Mouse (Mus musculus): ENCODE results near the gene Gm49388. TPM values are rescaled to one million over a fixed set of nuclear protein-coding genes. Genes with fewer than 3 reads are reported as not detected.
"Not testable (repeated sequence)": the region's sequence is repeated elsewhere in the genome, so short reads cannot be mapped to it uniquely, and the experiment has no call there.

The Gm49388 gene
- polyA plus RNA-seq, 1 experiment from 2014 or later = not detected

DNA sequence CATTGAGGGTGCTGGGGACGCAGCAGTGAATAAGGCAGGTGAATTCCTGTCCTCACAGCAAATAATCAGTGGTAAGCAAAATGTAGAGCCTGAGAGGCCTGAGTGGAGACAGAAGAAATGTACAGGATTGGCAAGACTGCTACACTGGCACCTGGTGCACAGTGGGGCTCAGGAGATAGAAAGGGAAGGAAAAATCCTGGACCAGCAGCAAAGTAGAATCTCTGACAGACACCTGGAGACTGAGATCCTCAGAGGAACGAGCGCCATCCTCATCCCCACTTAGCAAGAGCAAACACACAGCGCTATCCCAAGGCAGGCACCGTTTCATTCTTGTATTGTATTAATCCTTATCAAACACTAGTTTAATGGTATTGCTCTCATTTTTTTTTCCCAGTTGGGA lies 52.1 kb downstream of the Gm49388 start:
- no peak for DNase-seq (ENCODE audit: low spot score)

DNA sequence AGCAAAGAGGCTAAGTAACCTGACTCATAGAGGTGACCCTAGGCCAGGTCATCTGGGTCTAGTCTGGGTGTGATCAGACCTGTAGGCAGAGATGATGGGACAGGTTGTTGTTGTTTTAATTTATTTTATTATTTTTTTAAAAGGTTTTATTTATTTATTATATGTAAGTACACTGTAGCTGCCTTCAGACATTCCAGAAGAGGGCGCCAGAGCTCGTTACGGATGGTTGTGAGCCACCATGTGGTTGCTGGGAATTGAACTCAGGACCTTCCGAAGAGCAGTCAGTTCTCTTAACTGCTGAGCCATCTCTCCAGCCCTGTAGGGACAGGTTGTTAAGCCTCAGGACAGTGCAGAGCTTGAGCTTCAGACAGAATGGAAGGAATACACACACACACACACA lies 52.5 kb downstream of the Gm49388 start:
- not testable (repeated sequence) for DNase-seq (ENCODE audit: low spot score)

DNA sequence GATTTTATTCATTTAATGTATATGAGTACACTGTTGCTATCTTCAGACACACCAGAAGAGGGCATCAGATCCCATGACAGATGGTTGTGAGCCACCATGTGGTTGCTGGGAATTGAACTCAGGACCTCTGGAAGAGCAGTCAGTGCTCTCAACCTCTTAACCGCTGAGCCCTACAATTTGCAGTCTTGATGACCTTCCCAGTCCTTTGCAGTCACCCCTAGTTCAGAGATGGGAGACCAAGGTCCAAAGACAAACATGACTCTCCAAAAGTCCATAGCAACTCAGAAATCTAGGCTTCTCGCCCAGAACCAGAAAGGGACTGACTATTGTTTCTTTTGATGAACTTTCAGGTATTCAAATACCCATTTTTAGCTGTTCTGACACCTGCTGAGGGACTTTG lies 54.6 kb downstream of the Gm49388 start:
- DNase-seq (ENCODE audit: low spot score) = not testable (repeated sequence)

DNA sequence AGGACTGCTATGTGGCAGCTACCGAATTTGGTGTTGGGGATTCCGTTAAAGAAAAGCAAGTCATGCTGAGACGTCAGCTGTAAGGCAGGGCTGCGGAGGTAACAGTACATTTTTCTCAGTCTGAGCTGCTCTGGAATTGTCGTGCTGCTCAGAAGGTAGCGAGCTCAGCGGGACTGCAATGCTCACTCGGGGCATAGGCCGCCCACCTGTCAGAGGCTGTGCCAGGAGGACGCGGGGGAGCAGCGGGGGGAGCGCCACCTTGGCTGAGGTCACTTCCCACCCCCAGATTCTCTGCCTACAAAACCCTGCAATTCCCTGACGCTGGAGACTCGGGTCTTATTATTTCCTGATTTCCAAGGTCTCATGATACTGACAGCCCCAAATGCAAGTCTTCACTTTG lies 55.5 kb downstream of the Gm49388 start:
- DNase-seq (ENCODE audit: low spot score) = peak; percentile 63

DNA sequence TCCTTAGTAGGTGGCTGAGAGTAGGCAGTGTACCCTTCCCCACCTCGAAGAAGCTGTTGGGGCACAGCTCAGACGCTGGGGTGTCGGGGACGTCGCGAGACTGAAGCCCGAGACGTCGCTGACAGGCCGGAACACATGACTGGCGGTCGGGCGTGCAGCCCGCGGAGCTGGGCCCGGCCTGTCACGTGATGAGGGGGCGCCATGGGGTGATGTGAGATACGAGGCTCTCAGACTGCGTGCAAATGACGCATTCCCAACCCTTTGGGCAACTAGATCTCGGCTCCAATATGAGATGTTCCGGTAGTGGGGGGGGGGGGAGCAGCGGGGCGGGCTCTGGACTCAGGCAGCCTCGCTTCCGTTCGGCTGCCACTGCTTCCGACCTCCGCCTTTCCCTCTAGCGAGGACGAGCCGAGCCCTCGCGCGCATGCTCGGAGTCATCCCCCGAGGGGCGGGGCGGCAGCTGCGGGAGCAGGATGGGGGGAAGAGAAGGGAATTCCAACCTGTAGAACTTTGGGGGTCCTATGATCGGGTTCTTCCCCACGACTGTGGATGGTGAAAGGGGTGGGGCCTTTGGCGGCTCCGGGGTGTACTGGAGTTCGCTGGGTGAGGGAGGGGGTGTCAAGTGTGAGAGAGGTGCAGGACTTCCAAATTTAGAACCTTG lies 56.1 kb downstream of the Gm49388 start:
- peak; percentile 91 for DNase-seq (ENCODE audit: low spot score)

DNA sequence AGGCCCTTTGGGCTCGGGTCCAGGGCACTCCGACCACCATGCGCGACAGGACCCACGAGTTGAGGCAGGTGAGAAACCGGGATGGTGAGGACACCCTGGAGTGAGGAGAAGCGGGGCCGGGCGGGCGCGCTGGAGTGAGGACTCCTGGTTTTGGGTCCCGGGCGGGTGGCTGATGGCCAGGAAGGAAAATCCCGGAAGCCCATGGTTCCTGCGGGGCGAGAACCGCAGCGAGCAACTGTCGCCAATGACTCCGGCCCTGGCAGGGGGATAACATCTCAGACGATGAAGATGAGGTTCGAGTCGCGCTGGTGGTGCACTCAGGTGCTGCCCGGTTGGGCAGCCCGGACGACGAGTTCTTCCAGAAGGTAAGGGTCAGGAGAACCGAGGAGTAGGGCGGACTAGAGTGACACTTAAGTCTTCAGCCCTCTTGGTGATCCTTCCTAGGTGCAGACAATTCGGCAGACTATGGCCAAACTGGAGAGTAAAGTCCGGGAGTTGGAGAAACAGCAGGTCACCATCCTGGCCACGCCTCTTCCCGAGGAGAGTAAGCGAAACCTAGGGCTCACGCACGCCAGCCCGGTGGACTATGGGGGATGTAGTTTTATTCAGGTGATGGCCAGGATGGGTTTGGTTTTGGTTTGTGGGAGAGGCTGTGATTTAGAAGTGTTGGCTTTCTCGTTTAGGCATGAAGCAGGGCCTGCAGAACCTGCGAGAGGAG lies 56.8 kb downstream of the Gm49388 start:
- DNase-seq (ENCODE audit: low spot score) = peak; percentile 79

DNA sequence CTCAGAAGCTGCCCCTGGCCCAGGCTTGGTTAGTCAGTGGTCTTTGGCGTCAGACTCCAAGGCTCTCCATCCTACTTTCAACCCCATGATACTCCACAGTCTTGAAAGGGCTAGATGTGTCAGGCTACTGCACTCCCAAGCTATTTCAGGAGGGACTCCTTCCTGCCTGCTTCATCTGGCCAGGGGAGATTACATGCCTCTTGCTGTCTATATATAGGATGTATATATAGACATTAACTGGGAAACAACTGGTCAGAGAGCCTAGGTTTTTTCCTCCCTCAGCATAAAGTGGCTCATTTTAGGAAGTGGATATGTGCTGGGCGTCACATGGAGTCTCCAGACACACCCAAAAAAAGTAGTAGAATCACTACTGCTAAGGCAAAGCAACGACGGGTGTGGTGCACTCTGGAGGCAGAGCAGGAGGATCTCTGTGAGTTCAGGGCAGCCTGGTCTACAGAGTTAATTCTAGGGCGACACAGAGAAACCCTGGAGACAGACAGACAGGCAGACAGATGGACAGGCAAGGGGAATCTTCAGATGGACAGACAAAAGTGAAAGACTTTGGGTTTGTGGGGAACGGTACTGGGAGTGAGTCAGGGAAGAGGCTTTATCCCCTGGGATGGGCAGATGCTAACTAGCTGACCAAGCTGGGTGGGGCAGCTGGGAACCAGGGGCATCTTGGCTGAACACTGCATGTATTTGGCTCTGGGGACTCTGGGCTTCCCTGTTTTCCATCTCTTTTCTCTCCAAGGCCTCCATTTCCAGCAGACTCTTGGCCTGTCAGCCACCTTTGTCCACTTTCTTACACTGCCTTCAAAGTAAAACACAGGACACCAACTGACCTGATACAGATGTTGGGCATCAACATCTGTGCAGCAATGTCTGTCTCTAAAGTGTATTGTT lies 64.8 kb downstream of the Gm49388 start:
- DNase-seq (ENCODE audit: low spot score) = no peak

DNA sequence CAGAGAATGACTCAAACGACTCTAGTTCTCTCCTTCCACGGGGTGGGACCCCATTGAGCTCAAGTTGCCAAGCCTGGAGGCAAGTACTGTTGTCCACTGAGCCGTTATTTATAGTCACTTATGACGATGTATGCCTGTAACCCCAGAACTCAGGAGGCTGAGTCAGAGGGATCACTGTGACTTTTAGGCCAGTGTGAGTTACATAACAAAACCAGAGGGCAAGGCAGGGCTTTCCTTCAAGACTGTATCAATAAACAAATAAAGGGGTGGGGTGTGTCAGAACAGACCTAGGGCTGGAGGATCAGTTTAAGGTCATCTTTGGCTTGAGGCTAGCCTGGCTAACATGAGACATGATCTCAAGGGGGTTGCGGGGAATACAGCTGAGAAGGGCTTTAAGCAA lies 65.5 kb downstream of the Gm49388 start:
- no peak for DNase-seq (ENCODE audit: low spot score)

Other genes with a start within 250 kb of the Gm49388 start
- gene Tmem265, start 224.2 kb upstream of the Gm49388 start, polyA plus RNA-seq (2015; fragmentation: Nextera tagmentation; extraction: Ambion mirVana) = 10.8 and 16.1 TPM in 2 replicates
- 55.2 and 62.1 TPM in 2 replicates for gene Phkg2, start 212.3 kb upstream of the Gm49388 start, polyA plus RNA-seq (2015; fragmentation: Nextera tagmentation; extraction: Ambion mirVana)
- gene Ccdc189, start 197.0 kb upstream of the Gm49388 start, polyA plus RNA-seq (2015; fragmentation: Nextera tagmentation; extraction: Ambion mirVana) = 2.8 and 3.5 TPM in 2 replicates
- 42.5 and 44.3 TPM in 2 replicates for gene Rnf40, start 196.8 kb upstream of the Gm49388 start, polyA plus RNA-seq (2015; fragmentation: Nextera tagmentation; extraction: Ambion mirVana)
- 6.6 and 7.0 TPM in 2 replicates for gene Zfp629, start 169.8 kb upstream of the Gm49388 start, polyA plus RNA-seq (2015; fragmentation: Nextera tagmentation; extraction: Ambion mirVana)
- 98.1 and 112 TPM in 2 replicates for gene Bcl7c, start 76.7 kb upstream of the Gm49388 start, polyA plus RNA-seq (2015; fragmentation: Nextera tagmentation; extraction: Ambion mirVana)
- 13.1 and 13.5 TPM in 2 replicates for gene Ctf1, start 72.9 kb upstream of the Gm49388 start, polyA plus RNA-seq (2015; fragmentation: Nextera tagmentation; extraction: Ambion mirVana)
- gene Ctf2, start 53.4 kb upstream of the Gm49388 start, polyA plus RNA-seq (2015; fragmentation: Nextera tagmentation; extraction: Ambion mirVana) = 0.06 TPM in 1 of 2 replicates, not detected in the other
- 1.6 and 1.7 TPM in 2 replicates for gene Fbxl19, start 41.1 kb upstream of the Gm49388 start, polyA plus RNA-seq (2015; fragmentation: Nextera tagmentation; extraction: Ambion mirVana)
- gene Orai3, start 15.8 kb upstream of the Gm49388 start, polyA plus RNA-seq (2015; fragmentation: Nextera tagmentation; extraction: Ambion mirVana) = 16.1 TPM in 2 replicates
- gene Setd1a, start 8.9 kb upstream of the Gm49388 start, polyA plus RNA-seq (2015; fragmentation: Nextera tagmentation; extraction: Ambion mirVana) = 18.2 and 21.1 TPM in 2 replicates
- gene Hsd3b7, start 15.0 kb downstream of the Gm49388 start, polyA plus RNA-seq (2015; fragmentation: Nextera tagmentation; extraction: Ambion mirVana) = 8.7 and 10.4 TPM in 2 replicates
- 48.9 and 50.5 TPM in 2 replicates for gene Stx4a, start 38.7 kb downstream of the Gm49388 start, polyA plus RNA-seq (2015; fragmentation: Nextera tagmentation; extraction: Ambion mirVana)
- gene Stx1b, start 38.9 kb downstream of the Gm49388 start, polyA plus RNA-seq (2015; fragmentation: Nextera tagmentation; extraction: Ambion mirVana) = 0.19 and 0.49 TPM in 2 replicates
- 12.9 and 13.8 TPM in 2 replicates for gene Zfp646, start 90.6 kb downstream of the Gm49388 start, polyA plus RNA-seq (2015; fragmentation: Nextera tagmentation; extraction: Ambion mirVana)
- 22.0 and 26.2 TPM in 2 replicates for gene Zfp668, start 91.2 kb downstream of the Gm49388 start, polyA plus RNA-seq (2015; fragmentation: Nextera tagmentation; extraction: Ambion mirVana)
- 0.39 and 0.57 TPM in 2 replicates for gene Prss53, start 105.4 kb downstream of the Gm49388 start, polyA plus RNA-seq (2015; fragmentation: Nextera tagmentation; extraction: Ambion mirVana)
- not detected in 2 replicates for gene Gm21974, start 109.8 kb downstream of the Gm49388 start, polyA plus RNA-seq (2015; fragmentation: Nextera tagmentation; extraction: Ambion mirVana)
- gene Vkorc1, start 110.0 kb downstream of the Gm49388 start, polyA plus RNA-seq (2015; fragmentation: Nextera tagmentation; extraction: Ambion mirVana) = 47.0 and 54.5 TPM in 2 replicates
- 80.5 and 87.0 TPM in 2 replicates for gene Bckdk, start 118.5 kb downstream of the Gm49388 start, polyA plus RNA-seq (2015; fragmentation: Nextera tagmentation; extraction: Ambion mirVana)
- 40.7 and 43.0 TPM in 2 replicates for gene Kat8, start 126.9 kb downstream of the Gm49388 start, polyA plus RNA-seq (2015; fragmentation: Nextera tagmentation; extraction: Ambion mirVana)
- gene Prss8, start 144.5 kb downstream of the Gm49388 start, polyA plus RNA-seq (2015; fragmentation: Nextera tagmentation; extraction: Ambion mirVana) = 2.9 and 3.3 TPM in 2 replicates
- gene Prss36, start 161.1 kb downstream of the Gm49388 start, polyA plus RNA-seq (2015; fragmentation: Nextera tagmentation; extraction: Ambion mirVana) = 7.8 and 11.1 TPM in 2 replicates
- 178 and 286 TPM in 2 replicates for gene Fus, start 181.8 kb downstream of the Gm49388 start, polyA plus RNA-seq (2015; fragmentation: Nextera tagmentation; extraction: Ambion mirVana)
- gene Pycard, start 208.3 kb downstream of the Gm49388 start, polyA plus RNA-seq (2015; fragmentation: Nextera tagmentation; extraction: Ambion mirVana) = 372 and 387 TPM in 2 replicates
- gene Trim72, start 218.3 kb downstream of the Gm49388 start, polyA plus RNA-seq (2015; fragmentation: Nextera tagmentation; extraction: Ambion mirVana) = not detected in 2 replicates

All from thymus, postnatal 0 days (tissue).